Mouse (Mus musculus): Measurements from ENCODE around the gene Zfp217. TPM values are rescaled to one million over a fixed set of nuclear protein-coding genes. Genes with fewer than 3 reads are reported as not detected.

The Zfp217 gene
- polyA plus RNA-seq, 1 experiment: 17.7 TPM

GRCm38 (mm10) chr2:170148828-170149227 lies 925 bp upstream of the Zfp217 start:
- TF ChIP-seq GATA1 (IDR thresholded peaks at IDR 0.05; ENCODE audit: low read length): no peak

GRCm38 (mm10) chr2:170147170-170147569 lies 733 bp downstream of the Zfp217 start:
- no peak for TF ChIP-seq GATA1 (IDR thresholded peaks at IDR 0.05; ENCODE audit: low read length)

GRCm38 (mm10) chr2:170144343-170144742 lies 3.6 kb downstream of the Zfp217 start:
- TF ChIP-seq GATA1 (IDR thresholded peaks at IDR 0.05; ENCODE audit: low read length): no peak

GRCm38 (mm10) chr2:170143861-170144260 lies 4.0 kb downstream of the Zfp217 start:
- no peak for TF ChIP-seq GATA1 (IDR thresholded peaks at IDR 0.05; ENCODE audit: low read length)

- TF ChIP-seq GATA1 (IDR thresholded peaks at IDR 0.05; ENCODE audit: low read length): no peak
These were observed 5.4 kb downstream of the Zfp217 start for GRCm38 (mm10) chr2:170142542-170142941.

- TF ChIP-seq GATA1 (IDR thresholded peaks at IDR 0.05; ENCODE audit: low read length): no peak
These were observed 6.4 kb downstream of the Zfp217 start for GRCm38 (mm10) chr2:170141481-170141880.

- no peak for TF ChIP-seq GATA1 (IDR thresholded peaks at IDR 0.05; ENCODE audit: low read length)
These were observed 8.4 kb downstream of the Zfp217 start for GRCm38 (mm10) chr2:170139411-170140046.

- TF ChIP-seq GATA1 (IDR thresholded peaks at IDR 0.05; ENCODE audit: low read length): no peak
These were observed 11.0 kb downstream of the Zfp217 start for GRCm38 (mm10) chr2:170136928-170137327.

GRCm38 (mm10) chr2:170135820-170136219 lies 12.1 kb downstream of the Zfp217 start:
- TF ChIP-seq GATA1 (IDR thresholded peaks at IDR 0.05; ENCODE audit: low read length): no peak

GRCm38 (mm10) chr2:170134026-170134690 lies 13.7 kb downstream of the Zfp217 start:
- TF ChIP-seq GATA1 (IDR thresholded peaks at IDR 0.05; ENCODE audit: low read length): no peak

- no peak for TF ChIP-seq GATA1 (IDR thresholded peaks at IDR 0.05; ENCODE audit: low read length)
These were observed 14.7 kb downstream of the Zfp217 start for GRCm38 (mm10) chr2:170133093-170133731.

- no peak for TF ChIP-seq GATA1 (IDR thresholded peaks at IDR 0.05; ENCODE audit: low read length)
These were observed 15.2 kb downstream of the Zfp217 start for GRCm38 (mm10) chr2:170132716-170133092.

GRCm38 (mm10) chr2:170131981-170132460 lies 15.9 kb downstream of the Zfp217 start:
- TF ChIP-seq GATA1 (IDR thresholded peaks at IDR 0.05; ENCODE audit: low read length): no peak

GRCm38 (mm10) chr2:170130780-170131645 lies 16.9 kb downstream of the Zfp217 start:
- TF ChIP-seq GATA1 (IDR thresholded peaks at IDR 0.05; ENCODE audit: low read length): no peak

GRCm38 (mm10) chr2:170129923-170130779 lies 17.8 kb downstream of the Zfp217 start:
- no peak for TF ChIP-seq GATA1 (IDR thresholded peaks at IDR 0.05; ENCODE audit: low read length)

Measured in G1E-ER4 (cell line).